Mouse (Mus musculus) left cerebral cortex, postnatal 25 days (tissue): ENCODE data around the gene Trim8. TPM values are rescaled to one million over a fixed set of nuclear protein-coding genes. Genes with fewer than 3 reads are reported as not detected.
A peak's percentile ranks its signal among the peaks of the same experiment; 100 is the strongest.

Experiments
- DNase-seq, 2 experiments: peaks; one replicate each; pipeline ENCODE4 v3.0.0; 2022; ENCODE audit warnings: low spot score in 2 of 2, mixed read lengths in 1 of 2
- intact Hi-C: fragments of 180-260 bp; cut with DNase I; formaldehyde crosslinking; loops from one replicate; pipeline ENCODE4 v1.15.1; 2025
- total RNA-seq, 2 experiments: library from RNA; stranded (reverse); gene quantifications; 2 replicates each; pipeline ENCODE4 v1.2.3; 2021

The Trim8 gene
- total RNA-seq, 2 experiments from 2014 or later = 114 to 116 TPM

GRCm38 (mm10) chr19:46533066-46533465, 31.6 kb downstream of the Trim8 start:
- DNase-seq = no peak
- intact Hi-C loops = no loop called here

- DNase-seq = no peak
- intact Hi-C loops = no loop called here
Measured at GRCm38 (mm10) chr19:46533525-46533924, 32.0 kb downstream of the Trim8 start.

DNA sequence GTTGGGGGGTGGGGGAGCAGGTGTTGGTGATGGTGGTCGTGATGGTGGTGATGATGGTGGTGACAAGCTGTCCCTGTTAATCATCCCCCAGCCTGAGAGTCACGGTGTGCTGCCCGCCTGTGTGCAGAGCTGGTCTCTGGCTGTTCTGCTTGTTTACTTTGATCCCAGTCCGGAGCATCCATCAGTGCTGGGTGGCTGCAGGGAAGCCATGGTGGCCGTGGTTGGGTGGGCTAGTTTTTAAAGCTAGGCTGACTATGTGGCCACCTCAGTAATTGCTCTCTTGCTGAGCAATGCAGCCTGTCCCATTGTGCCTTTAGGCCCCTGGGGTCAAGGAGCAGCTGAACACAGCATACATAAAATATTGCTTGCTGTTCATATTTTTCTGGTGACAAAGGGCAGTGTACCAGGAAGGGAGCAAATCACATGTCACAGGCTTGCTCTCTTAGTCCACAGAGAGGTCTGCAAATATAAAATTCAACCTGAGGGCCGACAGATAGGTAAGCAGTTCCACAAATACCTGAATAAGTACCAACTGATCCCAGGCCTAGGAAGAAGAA, 33.1 kb downstream of the Trim8 start:
- no peak for DNase-seq
- intact Hi-C loops = no loop called here

GRCm38 (mm10) chr19:46537357-46537756, 35.9 kb downstream of the Trim8 start:
- DNase-seq = no peak
- intact Hi-C loops = no loop called here

GRCm38 (mm10) chr19:46538213-46538612, 36.7 kb downstream of the Trim8 start:
- intact Hi-C loops = no loop called here
- DNase-seq = no peak

DNA sequence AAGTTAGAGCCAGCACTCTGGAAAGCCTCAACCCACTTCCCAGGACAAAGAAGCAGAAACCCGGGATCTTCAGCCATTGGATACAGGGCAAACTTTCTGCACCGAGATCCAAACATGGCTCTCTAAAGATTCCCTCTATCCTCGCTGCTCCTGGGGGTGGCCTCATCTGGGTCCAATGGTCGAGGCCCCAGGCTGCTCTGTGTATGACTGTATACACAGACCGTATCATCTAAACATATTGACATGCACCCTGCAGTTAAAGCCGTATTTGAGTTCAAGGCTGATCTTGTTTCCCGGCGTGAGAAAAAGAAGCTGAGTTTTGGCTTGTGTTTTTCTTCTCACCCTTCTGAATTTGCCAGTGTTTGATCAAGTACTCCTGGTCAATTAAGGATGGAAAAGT, 41.2 kb downstream of the Trim8 start:
- no peak for DNase-seq
- intact Hi-C loops = no loop called here

- DNase-seq = no peak
- intact Hi-C loops = no loop called here
Measured at GRCm38 (mm10) chr19:46547565-46547964, 46.1 kb downstream of the Trim8 start.

GRCm38 (mm10) chr19:46548110-46548509, 46.6 kb downstream of the Trim8 start:
- intact Hi-C loops = no loop called here
- DNase-seq = no peak

GRCm38 (mm10) chr19:46550385-46550784, 48.9 kb downstream of the Trim8 start:
- intact Hi-C loops = no loop called here
- no peak for DNase-seq

GRCm38 (mm10) chr19:46552496-46552895, 51.0 kb downstream of the Trim8 start:
- intact Hi-C loops = no loop called here
- DNase-seq = no peak

GRCm38 (mm10) chr19:46553541-46553955, 52.0 kb downstream of the Trim8 start:
- intact Hi-C loops = no loop called here
- DNase-seq = no peak

- intact Hi-C loops = no loop called here
Measured at GRCm38 (mm10) chr19:46558009-46558408, 56.5 kb downstream of the Trim8 start.

DNA sequence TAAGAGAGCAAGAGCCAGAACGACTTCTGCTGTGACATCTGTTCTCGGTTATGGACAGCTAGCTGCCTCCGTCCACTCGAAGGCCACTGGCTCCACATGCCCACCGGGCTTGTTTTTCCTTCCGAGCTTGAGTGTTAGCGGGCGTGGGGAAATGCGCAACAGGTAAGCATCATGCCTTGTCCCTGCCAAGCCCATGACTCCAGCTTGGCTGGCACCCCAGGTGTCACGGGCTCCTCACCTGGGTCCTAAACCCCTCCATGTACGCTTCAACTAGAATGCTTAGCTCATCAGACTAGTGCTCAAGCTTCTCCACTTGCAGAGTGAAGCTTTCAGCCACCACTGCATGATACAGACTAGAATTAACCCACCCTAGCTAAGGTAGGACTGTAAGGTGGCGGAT, 57.1 kb downstream of the Trim8 start:
- intact Hi-C loops = no loop called here

More at GRCm38 (mm10) chr19:46558009-46558408, 56.5 kb downstream of the Trim8 start:
- DNase-seq = no peak

DNA sequence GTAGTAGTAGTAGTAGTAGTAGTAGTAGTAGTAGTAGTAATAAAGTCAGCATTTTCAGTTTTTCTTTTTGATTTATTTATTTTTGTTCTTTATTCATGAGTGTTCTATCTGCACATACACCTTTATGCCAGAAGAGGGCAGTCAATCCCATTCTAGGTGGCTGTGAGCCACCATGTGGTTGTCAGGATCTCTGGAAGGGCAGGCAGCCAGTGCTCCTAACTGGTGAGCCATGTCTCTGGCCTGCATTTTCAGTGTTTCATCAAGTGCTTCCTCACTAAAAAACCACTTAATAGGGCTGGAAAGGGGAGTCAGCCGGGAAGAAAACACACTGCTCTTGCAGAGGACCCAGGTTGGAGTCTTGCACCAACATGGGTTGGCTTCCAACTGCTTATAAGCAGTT, 60.6 kb downstream of the Trim8 start:
- DNase-seq = peak; percentile 30 to 43
- intact Hi-C loops = no loop called here

More for the DNA sequence above, 57.1 kb downstream of the Trim8 start:
- no peak for DNase-seq

DNA sequence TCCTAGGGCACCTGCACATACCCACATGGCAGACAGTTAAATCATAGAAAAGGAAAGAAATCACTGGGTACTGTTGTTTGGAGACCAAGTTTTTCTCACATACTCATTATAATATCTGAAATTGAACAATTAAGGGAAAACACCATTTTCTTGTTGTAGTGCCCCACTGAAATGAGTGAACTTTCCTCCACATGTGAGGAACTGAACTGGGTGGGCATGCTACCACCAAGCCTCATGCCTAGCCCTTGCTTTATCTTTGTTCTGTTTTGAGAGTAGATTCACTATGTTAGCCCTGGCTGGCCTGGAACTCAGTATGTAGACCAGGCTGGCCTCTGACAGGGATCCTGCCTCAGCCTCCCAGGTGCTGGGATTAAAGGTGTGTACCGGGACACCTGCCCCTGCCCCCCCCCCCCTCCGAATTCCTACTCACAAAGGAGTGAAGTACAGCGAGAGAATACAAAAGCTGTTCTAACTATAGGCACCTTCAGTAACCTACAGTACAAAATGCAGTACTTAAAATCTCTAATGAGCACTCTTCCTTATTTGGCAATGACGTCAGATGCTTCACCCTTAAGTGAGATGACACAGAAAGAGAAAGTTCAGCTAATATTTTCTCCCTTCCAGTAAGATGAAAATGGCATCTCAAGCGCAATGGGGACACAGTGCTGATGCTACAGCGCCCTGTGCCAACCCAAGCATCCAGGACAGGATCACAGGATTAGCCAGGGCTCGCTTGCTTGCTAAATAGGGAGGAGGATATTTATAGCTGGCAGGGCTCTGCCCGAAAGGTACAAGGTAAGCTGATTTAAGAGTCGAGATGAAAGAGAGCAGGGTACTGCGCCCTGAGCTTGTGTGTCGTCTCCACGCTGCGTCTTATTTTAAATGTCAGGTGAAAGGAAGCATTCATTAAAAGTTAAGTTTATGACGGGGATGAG, 61.3 kb downstream of the Trim8 start:
- no peak for DNase-seq
- intact Hi-C loops = no loop called here

GRCm38 (mm10) chr19:46563603-46564002, 62.1 kb downstream of the Trim8 start:
- intact Hi-C loops = no loop called here
- no peak for DNase-seq

DNA sequence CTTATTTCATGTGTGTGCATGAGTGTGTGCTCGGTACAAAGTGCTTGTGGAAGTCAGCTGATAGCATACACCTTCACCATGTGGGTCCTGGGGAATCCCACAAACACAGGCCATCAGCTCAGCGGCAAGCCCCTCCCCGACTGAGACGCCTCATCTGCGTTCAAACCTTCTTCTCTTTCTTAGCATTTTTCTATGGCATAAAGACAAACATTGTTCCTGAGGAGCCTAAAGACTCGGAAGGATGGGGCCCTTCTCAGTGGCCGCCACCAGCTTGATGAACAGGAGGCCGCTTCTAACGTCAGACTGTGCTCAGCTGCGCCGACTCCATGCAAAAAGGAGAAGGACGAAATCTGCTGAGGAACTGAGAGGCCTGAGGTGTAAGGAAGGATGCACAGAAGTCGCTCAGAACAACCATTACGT, 62.6 kb downstream of the Trim8 start:
- no peak for DNase-seq
- intact Hi-C loops = no loop called here
